In genomic region chr11:70238591-70239440, GRCm38 (mm10) we compare ENCODE assay signal across 8 mouse cellular contexts. TPM values are rescaled to one million over a fixed set of nuclear protein-coding genes. Genes with fewer than 3 reads are reported as not detected.
DNase-seq lines count a peak whose midpoint lies in the region; ATAC-seq lines count a peak whose summit lies in the region.

No protein-coding gene starts in this region.

- peaks cover 59% of the 10 kb centered on the region for H3K4me1 ChIP-seq in hindbrain, embryonic 10.5 days (replicated peaks)
- peaks cover 17% of the 10 kb centered on the region for H3K4me1 ChIP-seq in stomach, embryonic 16.5 days (ENCODE audit: control insufficient read depth, insufficient read depth, low read length)

- H3K27ac ChIP-seq in hindbrain, embryonic 10.5 days: peak overlapping the region; percentile 97
- H3K27ac ChIP-seq in stomach, embryonic 16.5 days (ENCODE audit: low read length): peak overlapping the region; percentile 94

- peak; percentile 18 for DNase-seq in retina, postnatal 1 day
- DNase-seq in retina, embryonic 14.5 days (ENCODE audit: low spot score): no peak
- DNase-seq in cerebellum, adult 9-11 months: peak; percentile 61
- DNase-seq in hindbrain, embryonic 10.5 days (ENCODE audit: low spot score): peak; percentile 24
- peak; percentile 48 for DNase-seq in liver
- DNase-seq in gastrocnemius, postnatal 10 days: no peak
- DNase-seq in left cerebral cortex, postnatal 14 days (ENCODE audit: low spot score in 2 of 2): no peak

- no peaks in the 10 kb centered on the region for H3K9me3 ChIP-seq in hindbrain, embryonic 10.5 days
- no peaks in the 10 kb centered on the region for H3K9me3 ChIP-seq in stomach, embryonic 16.5 days (replicated peaks; ENCODE audit: control insufficient read depth, low read length)

- 13% methylated on average over 23 of the region's 23 CpGs for WGBS in hindbrain, embryonic 10.5 days
- 11% methylated on average over 23 of the region's 23 CpGs for WGBS in stomach, embryonic 16.5 days

- H3K27me3 ChIP-seq in hindbrain, embryonic 10.5 days (ENCODE audit: insufficient read depth, poor library complexity, severe bottlenecking): 0 out of 2 replicates have a peak, but pooled peaks cover 3% of the 10 kb centered on the region
- no peaks in the 10 kb centered on the region for H3K27me3 ChIP-seq in stomach, embryonic 16.5 days (ENCODE audit: control insufficient read depth, insufficient read depth, low read length)

- peaks cover 24% of the 10 kb centered on the region for H3K36me3 ChIP-seq in hindbrain, embryonic 10.5 days
- no peaks in the 10 kb centered on the region for H3K36me3 ChIP-seq in stomach, embryonic 16.5 days (ENCODE audit: control insufficient read depth, insufficient read depth, low read length)

- peak overlapping the region; percentile 98 for H3K4me3 ChIP-seq in hindbrain, embryonic 10.5 days
- H3K4me3 ChIP-seq in stomach, embryonic 16.5 days (replicated peaks; ENCODE audit: low read length): peak overlapping the region; percentile 86

- peak overlapping the region; percentile 91 for H3K9ac ChIP-seq in stomach, embryonic 16.5 days (ENCODE audit: low read length)

- peak overlapping the region; percentile 98 for H3K4me2 ChIP-seq in stomach, embryonic 16.5 days (ENCODE audit: low read depth, low read length)

- intact Hi-C loops in left cerebral cortex, postnatal 14 days (cut with DNase I): no loop called here

- ATAC-seq in stomach, embryonic 16.5 days (ENCODE audit: insufficient read depth, low FRiP score): no peak

RNA-seq across cellular contexts. Expression of gene Gm21988, which starts 0.8 kb away (rescaled TPM):
- polyA plus RNA-seq in hindbrain, embryonic 10.5 days (2016; fragmentation: Nextera tagmentation; extraction: Ambion mirVana): 10.0 and 14.5 TPM in 2 replicates
- polyA plus RNA-seq in stomach, embryonic 16.5 days (2015; fragmentation: Nextera tagmentation; extraction: Ambion mirVana): 9.6 and 10.2 TPM in 2 replicates
- 1 to 10 TPM; 2.8 to 3.8 TPM for total RNA-seq in gastrocnemius, postnatal 10 days (2021)
- total RNA-seq in left cerebral cortex, postnatal 14 days (2021): 1 to 10 TPM; 5.9 to 7.3 TPM

RNA-seq across cellular contexts. Expression of gene Rnasek, which starts 0.8 kb away (rescaled TPM):
- 125 and 171 TPM in 2 replicates for polyA plus RNA-seq in hindbrain, embryonic 10.5 days (2016; fragmentation: Nextera tagmentation; extraction: Ambion mirVana)
- 207 and 226 TPM in 2 replicates for polyA plus RNA-seq in stomach, embryonic 16.5 days (2015; fragmentation: Nextera tagmentation; extraction: Ambion mirVana)
- total RNA-seq in gastrocnemius, postnatal 10 days (2021): 10 to 100 TPM; 91.1 to 93.0 TPM
- 100 to 1,000 TPM; 291 TPM for total RNA-seq in left cerebral cortex, postnatal 14 days (2021)

RNA-seq across cellular contexts. Expression of gene 0610010K14Rik, which starts 1.1 kb away (rescaled TPM):
- polyA plus RNA-seq in hindbrain, embryonic 10.5 days (2016; fragmentation: Nextera tagmentation; extraction: Ambion mirVana): 240 and 261 TPM in 2 replicates
- 119 and 132 TPM in 2 replicates for polyA plus RNA-seq in stomach, embryonic 16.5 days (2015; fragmentation: Nextera tagmentation; extraction: Ambion mirVana)
- total RNA-seq in gastrocnemius, postnatal 10 days (2021): 10 to 100 TPM; 46.0 to 51.4 TPM
- total RNA-seq in left cerebral cortex, postnatal 14 days (2021): 10 to 100 TPM; 41.3 to 54.2 TPM

RNA-seq across cellular contexts. Expression of gene Bcl6b, which starts 9.2 kb away (rescaled TPM):
- 5.5 and 5.6 TPM in 2 replicates for polyA plus RNA-seq in hindbrain, embryonic 10.5 days (2016; fragmentation: Nextera tagmentation; extraction: Ambion mirVana)
- 12.1 and 13.9 TPM in 2 replicates for polyA plus RNA-seq in stomach, embryonic 16.5 days (2015; fragmentation: Nextera tagmentation; extraction: Ambion mirVana)
- total RNA-seq in gastrocnemius, postnatal 10 days (2021): 10 to 100 TPM; 12.6 to 21.5 TPM
- total RNA-seq in left cerebral cortex, postnatal 14 days (2021): 1 to 10 TPM; 5.1 to 5.3 TPM

RNA-seq across cellular contexts. Expression of gene Alox12, which starts 16.3 kb away (rescaled TPM):
- polyA plus RNA-seq in hindbrain, embryonic 10.5 days (2016; fragmentation: Nextera tagmentation; extraction: Ambion mirVana): 2.4 and 3.7 TPM in 2 replicates
- 17.8 and 21.0 TPM in 2 replicates for polyA plus RNA-seq in stomach, embryonic 16.5 days (2015; fragmentation: Nextera tagmentation; extraction: Ambion mirVana)
- total RNA-seq in gastrocnemius, postnatal 10 days (2021): 1 to 10 TPM in 1 of 2 experiments, under 1 TPM in 1; 0.94 to 1.7 TPM
- total RNA-seq in left cerebral cortex, postnatal 14 days (2021): under 1 TPM in 1 of 2 experiments, not detected in 1; 0.13 TPM

Comparison
In these comparisons a context has a peak if more than half of its experiments do, and no peak if none do; other contexts are left out.
1. DNase-seq: peak in retina, postnatal 1 day (single experiment), cerebellum, adult 9-11 months (single experiment), hindbrain, embryonic 10.5 days (single experiment) and liver (single experiment); none in retina, embryonic 14.5 days (single experiment), gastrocnemius, postnatal 10 days (single experiment) and left cerebral cortex, postnatal 14 days (0 of 2).